Mouse (Mus musculus): ENCODE measurements around the gene Slc25a47. TPM values are rescaled to one million over a fixed set of nuclear protein-coding genes. Genes with fewer than 3 reads are reported as not detected.

Slc25a47 gene
- polyA plus RNA-seq, 1 experiment = 3.6 TPM

GRCm38 (mm10) chr12:108879138-108879537 is 43.3 kb downstream of the Slc25a47 start:
- Histone ChIP-seq H3K79me2 (ENCODE audit: control insufficient read depth, insufficient read depth) (peaks cover 11% of the 10 kb centered on the region), H3K36me3 (ENCODE audit: control insufficient read depth, insufficient read depth) (peaks cover 74% of the 10 kb centered on the region), H3ac (ENCODE audit: control insufficient read depth, insufficient read length) (no peak overlapping the region), H3K4me3 (no peak overlapping the region), H3K4me2 (ENCODE audit: low read depth) (no peak overlapping the region), H3K27me3 (ENCODE audit: control insufficient read depth, insufficient read depth, insufficient read length) (no peaks in the 10 kb centered on the region)
- TF ChIP-seq MYOD1 (IDR thresholded peaks at IDR 0.05; ENCODE audit: control insufficient read depth in 1 of 3, insufficient read length in 2 of 3, low read depth in 2 of 3) = no peak
- TF ChIP-seq MAX (IDR thresholded peaks at IDR 0.05; ENCODE audit: low read depth) = no peak
- TF ChIP-seq MYOG (IDR thresholded peaks at IDR 0.05; ENCODE audit: control insufficient read depth in 1 of 3, insufficient read depth in 1 of 3, insufficient read length in 2 of 3, low read depth in 2 of 3) = no peak
- no peak for TF ChIP-seq SRF (IDR thresholded peaks at IDR 0.05; ENCODE audit: control insufficient read depth, insufficient read length, low read depth)
- TF ChIP-seq E2F4 (IDR thresholded peaks at IDR 0.05; ENCODE audit: insufficient read depth) = no peak
- TF ChIP-seq POLR2AphosphoS2 (IDR thresholded peaks at IDR 0.05; ENCODE audit: insufficient read length, low read depth) = no peak
- no peak for TF ChIP-seq CEBPB (IDR thresholded peaks at IDR 0.05; ENCODE audit: insufficient read depth, poor library complexity, severe bottlenecking)
- TF ChIP-seq TCF12 (IDR thresholded peaks at IDR 0.05; ENCODE audit: insufficient read depth, poor library complexity, severe bottlenecking) = no peak
- no peak for TF ChIP-seq USF1 (IDR thresholded peaks at IDR 0.05; ENCODE audit: low read depth)
- no peak for TF ChIP-seq POLR2A (IDR thresholded peaks at IDR 0.05; ENCODE audit: insufficient read length, low read depth)
- TF ChIP-seq REST (IDR thresholded peaks at IDR 0.05; ENCODE audit: insufficient read depth, insufficient read length) = no peak
- TF ChIP-seq TCF3 (IDR thresholded peaks at IDR 0.05; ENCODE audit: insufficient read length, low read depth) = no peak

GRCm38 (mm10) chr12:108880606-108881005 is 44.8 kb downstream of the Slc25a47 start:
- Histone ChIP-seq H3K36me3 (ENCODE audit: control insufficient read depth, insufficient read depth) (peaks cover 67% of the 10 kb centered on the region), H3K79me2 (ENCODE audit: control insufficient read depth, insufficient read depth) (peaks cover 24% of the 10 kb centered on the region), H3ac (ENCODE audit: control insufficient read depth, insufficient read length) (no peak overlapping the region), H3K4me3 (no peak overlapping the region), H3K27me3 (ENCODE audit: control insufficient read depth, insufficient read depth, insufficient read length) (no peaks in the 10 kb centered on the region), H3K4me2 (ENCODE audit: low read depth) (no peak overlapping the region)
- TF ChIP-seq USF1 (IDR thresholded peaks at IDR 0.05; ENCODE audit: low read depth) = no peak
- TF ChIP-seq TCF3 (IDR thresholded peaks at IDR 0.05; ENCODE audit: insufficient read length, low read depth) = no peak
- TF ChIP-seq REST (IDR thresholded peaks at IDR 0.05; ENCODE audit: insufficient read depth, insufficient read length) = no peak
- no peak for TF ChIP-seq MAX (IDR thresholded peaks at IDR 0.05; ENCODE audit: low read depth)
- TF ChIP-seq E2F4 (IDR thresholded peaks at IDR 0.05; ENCODE audit: insufficient read depth) = no peak
- TF ChIP-seq CEBPB (IDR thresholded peaks at IDR 0.05; ENCODE audit: insufficient read depth, poor library complexity, severe bottlenecking) = no peak
- no peak for TF ChIP-seq MYOG (IDR thresholded peaks at IDR 0.05; ENCODE audit: control insufficient read depth in 1 of 3, insufficient read depth in 1 of 3, insufficient read length in 2 of 3, low read depth in 2 of 3)
- TF ChIP-seq POLR2A (IDR thresholded peaks at IDR 0.05; ENCODE audit: insufficient read length, low read depth) = no peak
- TF ChIP-seq SRF (IDR thresholded peaks at IDR 0.05; ENCODE audit: control insufficient read depth, insufficient read length, low read depth) = no peak
- TF ChIP-seq POLR2AphosphoS2 (IDR thresholded peaks at IDR 0.05; ENCODE audit: insufficient read length, low read depth) = no peak
- no peak for TF ChIP-seq MYOD1 (IDR thresholded peaks at IDR 0.05; ENCODE audit: control insufficient read depth in 1 of 3, insufficient read length in 2 of 3, low read depth in 2 of 3)
- no peak for TF ChIP-seq TCF12 (IDR thresholded peaks at IDR 0.05; ENCODE audit: insufficient read depth, poor library complexity, severe bottlenecking)

GRCm38 (mm10) chr12:108881192-108881591 is 45.3 kb downstream of the Slc25a47 start:
- Histone ChIP-seq H3K4me2 (ENCODE audit: low read depth) (no peak overlapping the region), H3K79me2 (ENCODE audit: control insufficient read depth, insufficient read depth) (peaks cover 28% of the 10 kb centered on the region), H3K27me3 (ENCODE audit: control insufficient read depth, insufficient read depth, insufficient read length) (no peaks in the 10 kb centered on the region), H3K4me3 (no peak overlapping the region), H3K36me3 (ENCODE audit: control insufficient read depth, insufficient read depth) (peaks cover 73% of the 10 kb centered on the region), H3ac (ENCODE audit: control insufficient read depth, insufficient read length) (no peak overlapping the region)
- TF ChIP-seq CEBPB (IDR thresholded peaks at IDR 0.05; ENCODE audit: insufficient read depth, poor library complexity, severe bottlenecking) = no peak
- TF ChIP-seq POLR2A (IDR thresholded peaks at IDR 0.05; ENCODE audit: insufficient read length, low read depth) = no peak
- TF ChIP-seq MYOD1 (IDR thresholded peaks at IDR 0.05; ENCODE audit: control insufficient read depth in 1 of 3, insufficient read length in 2 of 3, low read depth in 2 of 3) = no peak
- no peak for TF ChIP-seq USF1 (IDR thresholded peaks at IDR 0.05; ENCODE audit: low read depth)
- TF ChIP-seq E2F4 (IDR thresholded peaks at IDR 0.05; ENCODE audit: insufficient read depth) = no peak
- TF ChIP-seq MAX (IDR thresholded peaks at IDR 0.05; ENCODE audit: low read depth) = no peak
- TF ChIP-seq POLR2AphosphoS2 (IDR thresholded peaks at IDR 0.05; ENCODE audit: insufficient read length, low read depth) = no peak
- no peak for TF ChIP-seq MYOG (IDR thresholded peaks at IDR 0.05; ENCODE audit: control insufficient read depth in 1 of 3, insufficient read depth in 1 of 3, insufficient read length in 2 of 3, low read depth in 2 of 3)
- TF ChIP-seq TCF12 (IDR thresholded peaks at IDR 0.05; ENCODE audit: insufficient read depth, poor library complexity, severe bottlenecking) = no peak
- no peak for TF ChIP-seq REST (IDR thresholded peaks at IDR 0.05; ENCODE audit: insufficient read depth, insufficient read length)
- no peak for TF ChIP-seq SRF (IDR thresholded peaks at IDR 0.05; ENCODE audit: control insufficient read depth, insufficient read length, low read depth)
- no peak for TF ChIP-seq TCF3 (IDR thresholded peaks at IDR 0.05; ENCODE audit: insufficient read length, low read depth)

- Histone ChIP-seq H3K36me3 (ENCODE audit: control insufficient read depth, insufficient read depth) (peaks cover 77% of the 10 kb centered on the region), H3K27me3 (ENCODE audit: control insufficient read depth, insufficient read depth, insufficient read length) (no peaks in the 10 kb centered on the region), H3ac (ENCODE audit: control insufficient read depth, insufficient read length) (no peak overlapping the region), H3K4me3 (no peak overlapping the region), H3K79me2 (ENCODE audit: control insufficient read depth, insufficient read depth) (peaks cover 43% of the 10 kb centered on the region), H3K4me2 (ENCODE audit: low read depth) (no peak overlapping the region)
- no peak for TF ChIP-seq REST (IDR thresholded peaks at IDR 0.05; ENCODE audit: insufficient read depth, insufficient read length)
- TF ChIP-seq E2F4 (IDR thresholded peaks at IDR 0.05; ENCODE audit: insufficient read depth) = no peak
- peak; percentile 8 for TF ChIP-seq POLR2AphosphoS2 (IDR thresholded peaks at IDR 0.05; ENCODE audit: insufficient read length, low read depth)
- TF ChIP-seq TCF12 (IDR thresholded peaks at IDR 0.05; ENCODE audit: insufficient read depth, poor library complexity, severe bottlenecking) = no peak
- TF ChIP-seq MAX (IDR thresholded peaks at IDR 0.05; ENCODE audit: low read depth) = no peak
Observed at GRCm38 (mm10) chr12:108882776-108883175, 46.9 kb downstream of the Slc25a47 start.

GRCm38 (mm10) chr12:108885906-108886305 is 50.1 kb downstream of the Slc25a47 start:
- peaks cover 75% of the 10 kb centered on the region for H3K79me2 ChIP-seq (ENCODE audit: control insufficient read depth, insufficient read depth)
- H3K4me2 ChIP-seq (ENCODE audit: low read depth) = no peak overlapping the region
- no peak overlapping the region for H3K4me3 ChIP-seq
- no peaks in the 10 kb centered on the region for H3K27me3 ChIP-seq (ENCODE audit: control insufficient read depth, insufficient read depth, insufficient read length)
- H3ac ChIP-seq (ENCODE audit: control insufficient read depth, insufficient read length) = no peak overlapping the region
- peaks cover 82% of the 10 kb centered on the region for H3K36me3 ChIP-seq (ENCODE audit: control insufficient read depth, insufficient read depth)
- no peak for TF ChIP-seq SRF (IDR thresholded peaks at IDR 0.05; ENCODE audit: control insufficient read depth, insufficient read length, low read depth)
- TF ChIP-seq POLR2A (IDR thresholded peaks at IDR 0.05; ENCODE audit: insufficient read length, low read depth) = no peak
- TF ChIP-seq MAX (IDR thresholded peaks at IDR 0.05; ENCODE audit: low read depth) = no peak
- no peak for TF ChIP-seq MYOG (IDR thresholded peaks at IDR 0.05; ENCODE audit: control insufficient read depth in 1 of 3, insufficient read depth in 1 of 3, insufficient read length in 2 of 3, low read depth in 2 of 3)
- no peak for TF ChIP-seq REST (IDR thresholded peaks at IDR 0.05; ENCODE audit: insufficient read depth, insufficient read length)
- no peak for TF ChIP-seq E2F4 (IDR thresholded peaks at IDR 0.05; ENCODE audit: insufficient read depth)
- TF ChIP-seq TCF3 (IDR thresholded peaks at IDR 0.05; ENCODE audit: insufficient read length, low read depth) = no peak
- no peak for TF ChIP-seq TCF12 (IDR thresholded peaks at IDR 0.05; ENCODE audit: insufficient read depth, poor library complexity, severe bottlenecking)
- TF ChIP-seq USF1 (IDR thresholded peaks at IDR 0.05; ENCODE audit: low read depth) = no peak
- no peak for TF ChIP-seq CEBPB (IDR thresholded peaks at IDR 0.05; ENCODE audit: insufficient read depth, poor library complexity, severe bottlenecking)

All from myocyte (in vitro differentiated cells).